Mouse (Mus musculus): ENCODE results near the gene Kcnma1.

DNA sequence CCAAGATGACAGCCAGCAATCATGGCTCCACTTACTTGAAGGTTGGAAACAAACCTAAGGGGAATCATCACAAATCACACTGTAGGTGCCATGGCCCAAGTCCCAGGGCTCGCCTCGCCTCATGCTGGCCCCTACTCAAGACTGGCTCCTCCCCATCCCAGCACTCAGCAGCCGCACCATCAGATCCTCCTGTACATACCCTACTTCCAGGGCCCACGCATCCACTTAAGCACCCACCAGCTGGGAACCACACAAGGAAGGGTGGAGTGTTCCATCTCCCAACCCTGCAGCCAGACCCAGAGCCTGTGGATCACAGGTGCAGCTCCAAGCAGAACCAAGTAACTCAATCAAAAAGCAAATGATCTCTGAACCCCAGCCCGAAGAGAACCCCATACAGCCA, 114.8 kb downstream of the Kcnma1 start:
- no peak for TF ChIP-seq POLR2A (IDR thresholded peaks at IDR 0.05; ENCODE audit: low read depth, low read length)
- TF ChIP-seq CTCF (IDR thresholded peaks at IDR 0.05; ENCODE audit: extremely low read depth, insufficient read length, insufficient replicate concordance, low read depth, low read length), result no peak
